Mouse (Mus musculus) forebrain, embryonic 13.5 days (tissue): ENCODE results near the gene M1ap. TPM values are rescaled to one million over a fixed set of nuclear protein-coding genes. Genes with fewer than 3 reads are reported as not detected.

Source experiments
- ATAC-seq: fragments of 200-750 bp; cut with Nextera tagmentation; 2 replicates; pipeline ENCODE4 v1.8.0; 2017
- H3K27ac ChIP-seq: fragments of 300-500 bp; sonication (generic); 2 replicates; pipeline ENCODE4 v1.5.1; 2015; ENCODE audit warnings: inconsistent platforms, mild to moderate bottlenecking, moderate library complexity
- H3K27me3 ChIP-seq: fragments of 300-500 bp; sonication (generic); 2 replicates; pipeline ENCODE4 v1.6.1; 2015; ENCODE audit warnings: mild to moderate bottlenecking, inconsistent platforms
- H3K36me3 ChIP-seq: fragments of 300-500 bp; sonication (generic); 2 replicates; pipeline ENCODE4 v1.6.1; 2015; ENCODE audit warnings: mild to moderate bottlenecking, inconsistent platforms; ENCODE audit not compliant: poor library complexity, severe bottlenecking
- H3K4me1 ChIP-seq: fragments of 300-500 bp; sonication (generic); 2 replicates; pipeline ENCODE4 v1.6.1; 2015; ENCODE audit warnings: inconsistent platforms
- H3K4me2 ChIP-seq: fragments of 300-500 bp; sonication (generic); 2 replicates; pipeline ENCODE4 v1.6.1; 2015; ENCODE audit warnings: inconsistent platforms, mild to moderate bottlenecking, moderate library complexity
- H3K4me3 ChIP-seq: fragments of 300-500 bp; sonication (generic); 2 replicates; pipeline ENCODE4 v1.5.1; 2015; ENCODE audit warnings: mild to moderate bottlenecking, inconsistent platforms
- H3K9ac ChIP-seq: fragments of 300-500 bp; sonication (generic); 2 replicates; pipeline ENCODE4 v1.6.1; 2015; ENCODE audit warnings: mild to moderate bottlenecking, inconsistent platforms
- H3K9me3 ChIP-seq: fragments of 300-500 bp; sonication (generic); replicated peaks from 2 replicates; pipeline ENCODE4 v1.6.1; 2016; ENCODE audit warnings: inconsistent platforms
- WGBS: fragments of 180-500 bp; shearing (Covaris S2); methylation state at CpG from one replicate; pipeline ENCODE4 v1.1.7; 2015; 5-methylcytosine and 5-hydroxymethylcytosine counted together
- polyA plus RNA-seq: library from polyadenylated mRNA; unstranded; fragments of >200 nt; fragmentation: Nextera tagmentation; extraction: Ambion mirVana; gene quantifications from 2 replicates; pipeline ENCODE4 v1.2.1, GENCODE M21; 2015

M1ap gene
- polyA plus RNA-seq, 1 experiment from 2014 or later, result not detected

GRCm38 (mm10) chr6:82998326-82998725, 51.6 kb downstream of the M1ap start:
- Histone ChIP-seq H3K4me1 (peaks cover 5% of the 10 kb centered on the region; the same call in 1 of the 2 replicates), H3K36me3 (no peaks in the 10 kb centered on the region), H3K27me3 (peaks cover 13% of the 10 kb centered on the region), H3K27ac (no peak overlapping the region), H3K4me3 (no peak overlapping the region), H3K9me3 (no peaks in the 10 kb centered on the region), H3K9ac (no peak overlapping the region), H3K4me2 (no peak overlapping the region)
- no peak for ATAC-seq
- 74% methylated on average over 4 of the region's 4 CpGs for WGBS

DNA sequence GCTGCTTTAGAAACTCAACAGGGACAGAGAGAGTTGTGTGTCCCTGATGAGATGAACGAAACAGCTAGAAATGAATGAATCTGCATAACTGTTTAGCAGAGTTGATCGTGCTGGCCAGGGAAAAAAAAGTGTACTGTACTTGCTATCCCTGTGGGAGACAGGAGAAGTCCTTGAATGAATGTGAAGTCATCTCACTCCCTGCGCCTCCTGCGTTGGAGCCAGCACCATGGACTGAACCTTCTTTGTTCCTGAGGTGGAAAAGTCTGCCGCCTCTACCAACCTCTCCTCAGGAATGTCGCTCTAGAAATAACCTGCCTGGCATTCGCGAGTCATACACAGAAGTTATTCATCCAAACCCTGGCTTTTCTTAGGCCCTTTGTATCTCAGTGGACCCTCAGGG, 53.3 kb downstream of the M1ap start:
- Histone ChIP-seq H3K9me3 (no peaks in the 10 kb centered on the region), H3K27me3 (peaks cover 12% of the 10 kb centered on the region), H3K9ac (no peak overlapping the region), H3K27ac (no peak overlapping the region), H3K36me3 (no peaks in the 10 kb centered on the region), H3K4me2 (no peak overlapping the region), H3K4me3 (no peak overlapping the region), H3K4me1 (peaks cover 5% of the 10 kb centered on the region; the same call in 1 of the 2 replicates)
- WGBS, result 63% methylated on average over 8 of the region's 8 CpGs
- no peak for ATAC-seq

- no peak overlapping the region for H3K4me2 ChIP-seq
- H3K27ac ChIP-seq, result no peak overlapping the region
- ATAC-seq, result no peak
- H3K4me3 ChIP-seq, result no peak overlapping the region
- H3K9ac ChIP-seq, result no peak overlapping the region
- peaks cover 4% of the 10 kb centered on the region; the same call in 1 of the 2 replicates for H3K27me3 ChIP-seq
- no peaks in the 10 kb centered on the region for H3K9me3 ChIP-seq
- 79% methylated on average over 1 of the region's 1 CpGs for WGBS
- H3K36me3 ChIP-seq, result no peaks in the 10 kb centered on the region
- H3K4me1 ChIP-seq, result no peaks in the 10 kb centered on the region
Measured at GRCm38 (mm10) chr6:83003082-83003481, 56.4 kb downstream of the M1ap start.

- Histone ChIP-seq H3K4me1 (no peaks in the 10 kb centered on the region), H3K9me3 (no peaks in the 10 kb centered on the region), H3K36me3 (no peaks in the 10 kb centered on the region), H3K4me3 (no peak overlapping the region), H3K9ac (no peak overlapping the region), H3K27ac (no peak overlapping the region), H3K4me2 (no peak overlapping the region), H3K27me3 (peaks cover 4% of the 10 kb centered on the region; the same call in 1 of the 2 replicates)
- WGBS, result 88% methylated on average over 5 of the region's 5 CpGs
- ATAC-seq, result no peak
Measured at GRCm38 (mm10) chr6:83003850-83004249, 57.1 kb downstream of the M1ap start.

GRCm38 (mm10) chr6:83004309-83004708, 57.6 kb downstream of the M1ap start:
- Histone ChIP-seq H3K4me2 (no peak overlapping the region), H3K9me3 (no peaks in the 10 kb centered on the region), H3K4me1 (no peaks in the 10 kb centered on the region), H3K9ac (no peak overlapping the region), H3K27me3 (peaks cover 4% of the 10 kb centered on the region; the same call in 1 of the 2 replicates), H3K4me3 (no peak overlapping the region), H3K36me3 (no peaks in the 10 kb centered on the region), H3K27ac (no peak overlapping the region)
- 79% methylated on average over 2 of the region's 2 CpGs for WGBS
- no peak for ATAC-seq

DNA sequence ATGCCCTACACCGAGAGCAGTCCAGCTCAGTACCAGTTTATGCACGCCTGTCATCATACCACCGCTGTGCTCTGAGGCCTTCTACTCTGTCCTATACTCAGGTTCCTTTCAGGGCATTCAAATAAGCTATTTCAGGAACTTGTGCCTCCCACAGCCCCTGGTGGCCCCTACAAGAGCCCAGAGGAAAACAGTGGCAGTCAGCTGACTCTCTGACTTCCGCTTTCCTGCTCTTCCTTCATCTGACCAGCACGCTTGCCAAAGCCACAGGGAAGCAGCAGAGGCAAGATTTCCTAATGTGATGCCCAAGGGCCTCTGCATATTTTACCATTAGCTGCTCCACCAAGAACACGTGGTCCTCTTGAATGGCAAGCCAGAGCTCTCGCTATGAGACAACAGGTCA, 58.2 kb downstream of the M1ap start:
- no peak for ATAC-seq
- H3K27me3 ChIP-seq, result no peaks in the 10 kb centered on the region; the same call in 1 of the 2 replicates
- H3K4me3 ChIP-seq, result no peak overlapping the region
- H3K4me1 ChIP-seq, result no peaks in the 10 kb centered on the region
- H3K9ac ChIP-seq, result no peak overlapping the region
- no peak overlapping the region for H3K4me2 ChIP-seq
- no peaks in the 10 kb centered on the region for H3K9me3 ChIP-seq
- WGBS, result 66% methylated on average over 7 of the region's 7 CpGs
- no peak overlapping the region for H3K27ac ChIP-seq
- H3K36me3 ChIP-seq, result no peaks in the 10 kb centered on the region

- Histone ChIP-seq H3K4me2 (no peak overlapping the region), H3K27ac (no peak overlapping the region), H3K9ac (no peak overlapping the region), H3K9me3 (no peaks in the 10 kb centered on the region), H3K27me3 (no peaks in the 10 kb centered on the region; the same call in 1 of the 2 replicates), H3K4me3 (no peak overlapping the region), H3K4me1 (no peaks in the 10 kb centered on the region), H3K36me3 (no peaks in the 10 kb centered on the region)
- no peak for ATAC-seq
- 84% methylated on average over 10 of the region's 10 CpGs for WGBS
Measured at GRCm38 (mm10) chr6:83005444-83006011, 58.8 kb downstream of the M1ap start.

- H3K27ac ChIP-seq, result no peak overlapping the region
- H3K9ac ChIP-seq, result no peak overlapping the region
- no peaks in the 10 kb centered on the region for H3K4me1 ChIP-seq
- no peaks in the 10 kb centered on the region for H3K9me3 ChIP-seq
- H3K4me2 ChIP-seq, result no peak overlapping the region
- H3K4me3 ChIP-seq, result no peak overlapping the region
- no peak for ATAC-seq
- WGBS, result 85% methylated on average over 6 of the region's 6 CpGs
- no peaks in the 10 kb centered on the region for H3K36me3 ChIP-seq
- no peaks in the 10 kb centered on the region; the same call in 1 of the 2 replicates for H3K27me3 ChIP-seq
Measured at GRCm38 (mm10) chr6:83006114-83006513, 59.4 kb downstream of the M1ap start.

- H3K27ac ChIP-seq, result no peak overlapping the region
- no peaks in the 10 kb centered on the region for H3K36me3 ChIP-seq
- no peak overlapping the region for H3K4me3 ChIP-seq
- WGBS, result 79% methylated on average over 3 of the region's 3 CpGs
- no peak overlapping the region for H3K9ac ChIP-seq
- no peaks in the 10 kb centered on the region; the same call in 1 of the 2 replicates for H3K27me3 ChIP-seq
- ATAC-seq, result no peak
- H3K4me1 ChIP-seq, result no peaks in the 10 kb centered on the region
- no peaks in the 10 kb centered on the region for H3K9me3 ChIP-seq
- no peak overlapping the region for H3K4me2 ChIP-seq
Measured at GRCm38 (mm10) chr6:83008659-83009058, 62.0 kb downstream of the M1ap start.

DNA sequence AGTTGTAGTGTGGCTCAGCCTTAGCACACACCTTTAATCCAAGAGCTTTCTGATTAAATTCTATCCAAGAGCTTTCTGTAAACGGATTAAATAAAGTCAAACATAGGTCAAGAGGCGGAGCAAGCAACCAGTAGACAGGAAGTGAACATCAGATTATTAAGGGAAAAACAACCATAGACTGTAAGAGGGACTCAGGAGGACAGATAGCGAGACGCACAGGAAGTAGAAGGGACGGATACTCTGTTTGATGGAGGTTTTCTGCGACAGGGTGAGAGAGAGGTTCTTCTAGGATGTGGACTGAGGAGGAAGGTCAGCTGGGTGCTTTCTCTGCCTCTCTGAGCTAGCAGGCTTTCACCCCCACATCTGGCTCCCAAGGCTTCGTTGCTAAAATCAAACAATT, 63.3 kb downstream of the M1ap start:
- H3K4me3 ChIP-seq, result no peak overlapping the region
- ATAC-seq, result no peak
- no peak overlapping the region for H3K4me2 ChIP-seq
- no peak overlapping the region for H3K27ac ChIP-seq
- no peaks in the 10 kb centered on the region; the same call in 1 of the 2 replicates for H3K27me3 ChIP-seq
- 74% methylated on average over 7 of the region's 7 CpGs for WGBS
- H3K36me3 ChIP-seq, result no peaks in the 10 kb centered on the region
- H3K4me1 ChIP-seq, result no peaks in the 10 kb centered on the region
- no peaks in the 10 kb centered on the region for H3K9me3 ChIP-seq
- H3K9ac ChIP-seq, result no peak overlapping the region

- H3K4me1 ChIP-seq, result no peaks in the 10 kb centered on the region
- no peak overlapping the region for H3K4me3 ChIP-seq
- H3K4me2 ChIP-seq, result no peak overlapping the region
- H3K36me3 ChIP-seq, result no peaks in the 10 kb centered on the region
- no peak overlapping the region for H3K27ac ChIP-seq
- ATAC-seq, result no peak
- no peaks in the 10 kb centered on the region for H3K9me3 ChIP-seq
- no peaks in the 10 kb centered on the region for H3K27me3 ChIP-seq
- WGBS, result 84% methylated on average over 7 of the region's 7 CpGs
- H3K9ac ChIP-seq, result no peak overlapping the region
Measured at GRCm38 (mm10) chr6:83011255-83011654, 64.6 kb downstream of the M1ap start.

- H3K9me3 ChIP-seq, result no peaks in the 10 kb centered on the region
- no peak overlapping the region for H3K4me3 ChIP-seq
- no peak overlapping the region for H3K9ac ChIP-seq
- H3K36me3 ChIP-seq, result no peaks in the 10 kb centered on the region
- H3K4me2 ChIP-seq, result no peak overlapping the region
- H3K4me1 ChIP-seq, result no peaks in the 10 kb centered on the region
- H3K27ac ChIP-seq, result no peak overlapping the region
- H3K27me3 ChIP-seq, result no peaks in the 10 kb centered on the region
- no peak for ATAC-seq
- 76% methylated on average over 6 of the region's 6 CpGs for WGBS
Measured at GRCm38 (mm10) chr6:83011756-83012155, 65.1 kb downstream of the M1ap start.

- Histone ChIP-seq H3K9ac (no peak overlapping the region), H3K4me2 (no peak overlapping the region), H3K36me3 (no peaks in the 10 kb centered on the region), H3K27ac (no peak overlapping the region), H3K4me1 (no peaks in the 10 kb centered on the region), H3K9me3 (no peaks in the 10 kb centered on the region), H3K4me3 (no peak overlapping the region), H3K27me3 (no peaks in the 10 kb centered on the region)
- WGBS, result 63% methylated on average over 5 of the region's 5 CpGs
- ATAC-seq, result no peak
Measured at GRCm38 (mm10) chr6:83013444-83013843, 66.7 kb downstream of the M1ap start.
